ENCODE assay signal across 9 mouse cellular contexts in the genomic region with DNA sequence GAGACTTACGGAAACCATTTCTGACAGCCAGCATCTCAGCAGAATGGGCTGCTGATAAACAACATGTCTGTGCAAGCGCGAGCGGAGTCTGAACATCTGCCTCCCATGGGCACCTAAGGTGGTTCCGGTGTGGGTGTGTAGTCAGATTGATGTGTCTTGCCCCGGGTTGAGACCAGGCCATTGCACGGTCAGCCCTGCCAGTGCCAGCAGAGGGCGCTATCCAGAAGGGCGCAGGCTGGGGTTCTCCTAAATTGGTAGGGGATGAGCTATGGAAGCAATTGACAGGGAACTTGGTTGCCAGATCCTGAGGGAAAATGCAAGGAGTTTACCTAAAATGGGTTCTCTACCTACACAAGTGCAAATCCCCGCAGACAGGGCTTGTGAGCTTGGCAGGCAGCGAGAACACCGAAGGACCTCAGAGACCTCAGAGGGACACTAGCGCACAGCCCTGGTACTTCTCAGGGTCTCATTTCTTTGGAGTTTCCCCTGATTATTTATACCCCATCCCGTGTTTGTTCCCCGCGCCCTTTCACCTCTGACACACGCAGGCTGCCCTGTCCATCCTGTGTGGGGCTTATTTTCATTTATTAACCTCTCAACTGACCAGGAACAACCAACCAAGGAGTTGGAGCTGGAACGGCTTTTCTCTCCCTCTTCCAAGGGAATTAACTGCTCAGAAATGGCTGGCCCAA.
A peak's percentile ranks its signal among the peaks of the same experiment; 100 is the strongest.
DNase-seq lines count a peak whose midpoint lies in the region; ATAC-seq and TF ChIP-seq lines count a peak whose summit lies in the region.
"Had no signal": no experiment of that assay in that cellular context is flagged by ENCODE, and none has a peak within 500 bp of the region (broad histone marks: within the 10 kb centered on the region; RNA-seq: fewer than 3 reads in every experiment).

No protein-coding gene starts in this region.

- H3K4me2 ChIP-seq in liver, embryonic 11.5 days: no peak overlapping the region
- 0 out of 2 replicates have a peak overlapping the region, but pooled peaks have one; percentile 6 for H3K4me2 ChIP-seq in kidney, postnatal 0 days (ENCODE audit: low read length)
- H3K4me2 ChIP-seq: embryonic facial prominence, embryonic 12.5 days; neural tube, embryonic 13.5 days had no signal

- H3K9ac ChIP-seq in liver, adult 2 months (ENCODE audit: low read depth, low read length): no peak overlapping the region
- H3K9ac ChIP-seq in liver, embryonic 11.5 days (ENCODE audit: low read depth, low read length): no peak overlapping the region
- no peak overlapping the region for H3K9ac ChIP-seq in ES-E14 (ENCODE audit: insufficient read depth, low read depth, low read length, poor library complexity, severe bottlenecking)
- no peak overlapping the region for H3K9ac ChIP-seq in kidney, postnatal 0 days (ENCODE audit: low read depth, low read length)
- H3K9ac ChIP-seq: embryonic facial prominence, embryonic 12.5 days; neural tube, embryonic 13.5 days had no signal

- in situ Hi-C loops in ES-E14 (cut with MboI; ENCODE audit: low sequenced_read_pairs in 2 of 2, unreplicated experiment in 2 of 2): no loop called here

- peak; percentile 82 for TF ChIP-seq CTCF in liver, adult 2 months (IDR thresholded peaks at IDR 0.05; ENCODE audit: low read depth, low read length)
- TF ChIP-seq CTCF in bone marrow, adult 2 months (IDR thresholded peaks at IDR 0.05; ENCODE audit: control insufficient read depth, insufficient read depth, low read length): peak; percentile 59; the same call in 1 of the 2 replicates
- peak; percentile 81 for TF ChIP-seq CTCF in kidney, postnatal 0 days (IDR thresholded peaks at IDR 0.05; ENCODE audit: low read depth)

- no peak for ATAC-seq in liver, embryonic 11.5 days (replicated peaks; ENCODE audit: low FRiP score)
- ATAC-seq in kidney, postnatal 0 days (replicated peaks; ENCODE audit: low FRiP score, low read depth): no peak

- H3K4me1 ChIP-seq in liver, adult 2 months (ENCODE audit: control insufficient read depth, insufficient read depth, low read length): no peaks in the 10 kb centered on the region
- H3K4me1 ChIP-seq in liver, embryonic 11.5 days (replicated peaks; ENCODE audit: control insufficient read depth, insufficient read depth, low read length): no peaks in the 10 kb centered on the region
- no peaks in the 10 kb centered on the region for H3K4me1 ChIP-seq in ES-E14 (ENCODE audit: control insufficient read depth in 2 of 2, insufficient read depth in 2 of 2, low read length in 2 of 2, poor library complexity in 1 of 2)
- H3K4me1 ChIP-seq in bone marrow, adult 2 months (ENCODE audit: control insufficient read depth, insufficient read depth, low read length): no peaks in the 10 kb centered on the region
- H3K4me1 ChIP-seq in kidney, postnatal 0 days (replicated peaks; ENCODE audit: insufficient read depth, low read length): no peaks in the 10 kb centered on the region
- H3K4me1 ChIP-seq: neural tube, embryonic 13.5 days had no signal

- H3K79me2 ChIP-seq in liver, adult 2 months (ENCODE audit: control insufficient read depth, insufficient read depth, low read length): no peaks in the 10 kb centered on the region

- DNase-seq in liver, adult 2 months (ENCODE audit: extremely low read depth, low read depth, low spot score): peak; percentile 17
- no peak for DNase-seq in liver, embryonic 11.5 days (ENCODE audit: low spot score)
- DNase-seq in ES-E14 (ENCODE audit: low read depth, low spot score): peak; percentile 34
- peak; percentile 44 for DNase-seq in kidney, postnatal 0 days (ENCODE audit: low spot score)
- peak; percentile 69 for DNase-seq in testis, postnatal 14 days (ENCODE audit: low spot score)
- no peak for DNase-seq in left cerebral cortex, adult 11 months (ENCODE audit: low spot score)

- no peak for TF ChIP-seq POLR2A in liver, adult 2 months (IDR thresholded peaks at IDR 0.05; ENCODE audit: extremely low read depth, insufficient read depth, low read length)
- no peak for TF ChIP-seq POLR2A in bone marrow, adult 2 months (IDR thresholded peaks at IDR 0.05; ENCODE audit: borderline replicate concordance, control insufficient read depth, low read depth, low read length)

- no peaks in the 10 kb centered on the region for H3K36me3 ChIP-seq in liver, adult 2 months (ENCODE audit: control insufficient read depth, insufficient read depth, low read length)
- H3K36me3 ChIP-seq in liver, embryonic 11.5 days (ENCODE audit: control insufficient read depth, insufficient read depth, low read length): no peaks in the 10 kb centered on the region
- no peaks in the 10 kb centered on the region for H3K36me3 ChIP-seq in ES-E14 (ENCODE audit: control insufficient read depth, insufficient read depth, low read length, poor library complexity, severe bottlenecking)
- no peaks in the 10 kb centered on the region for H3K36me3 ChIP-seq in kidney, postnatal 0 days (ENCODE audit: insufficient read depth, low read length)
- H3K36me3 ChIP-seq: embryonic facial prominence, embryonic 12.5 days; neural tube, embryonic 13.5 days had no signal

- no peaks in the 10 kb centered on the region for H3K9me3 ChIP-seq in liver, embryonic 11.5 days (ENCODE audit: control insufficient read depth, low read length)
- H3K9me3 ChIP-seq in ES-E14 (ENCODE audit: control insufficient read depth, insufficient read depth, low read depth, low read length): no peaks in the 10 kb centered on the region
- H3K9me3 ChIP-seq in kidney, postnatal 0 days (replicated peaks; ENCODE audit: low read length): no peaks in the 10 kb centered on the region
- H3K9me3 ChIP-seq: embryonic facial prominence, embryonic 12.5 days; neural tube, embryonic 13.5 days had no signal

- no peaks in the 10 kb centered on the region for H3K27me3 ChIP-seq in liver, adult 2 months (ENCODE audit: control insufficient read depth, insufficient read depth, low read length)
- no peaks in the 10 kb centered on the region for H3K27me3 ChIP-seq in liver, embryonic 11.5 days (replicated peaks; ENCODE audit: control insufficient read depth, insufficient read depth, low read length)
- H3K27me3 ChIP-seq in kidney, postnatal 0 days (ENCODE audit: insufficient read depth, low read length): no peaks in the 10 kb centered on the region
- H3K27me3 ChIP-seq: neural tube, embryonic 13.5 days had no signal

- 87% methylated on average over 18 of the region's 18 CpGs for WGBS in liver, adult 2 months
- 74% methylated on average over 18 of the region's 18 CpGs for WGBS in liver, embryonic 11.5 days
- 77% methylated on average over 18 of the region's 18 CpGs for WGBS in bone marrow, adult 2 months
- 64% methylated on average over 18 of the region's 18 CpGs for WGBS in kidney, postnatal 0 days

- H3K4me3 ChIP-seq in liver, adult 2 months (ENCODE audit: insufficient read depth, low read depth, low read length): no peak overlapping the region
- H3K4me3 ChIP-seq in liver, embryonic 11.5 days (ENCODE audit: low read depth, low read length): no peak overlapping the region
- H3K4me3 ChIP-seq in ES-E14 (ENCODE audit: insufficient read depth in 1 of 2, low read depth in 1 of 2, low read length in 2 of 2, poor library complexity in 1 of 2, severe bottlenecking in 1 of 2): no peak overlapping the region
- no peak overlapping the region for H3K4me3 ChIP-seq in bone marrow, adult 2 months (replicated peaks; ENCODE audit: control insufficient read depth, low read depth, low read length)
- no peak overlapping the region for H3K4me3 ChIP-seq in kidney, postnatal 0 days (replicated peaks; ENCODE audit: low read depth, low read length)
- H3K4me3 ChIP-seq: embryonic facial prominence, embryonic 12.5 days; neural tube, embryonic 13.5 days had no signal

- H3K27ac ChIP-seq in liver, adult 2 months (replicated peaks; ENCODE audit: insufficient read depth, low read depth, low read length): no peak overlapping the region
- no peak overlapping the region for H3K27ac ChIP-seq in liver, embryonic 11.5 days (ENCODE audit: low read depth, low read length)
- H3K27ac ChIP-seq in ES-E14 (ENCODE audit: insufficient read depth, low read depth, low read length, poor library complexity, severe bottlenecking): no peak overlapping the region
- no peak overlapping the region for H3K27ac ChIP-seq in bone marrow, adult 2 months (ENCODE audit: control insufficient read depth, insufficient read depth, low read depth, low read length, poor library complexity)
- no peak overlapping the region for H3K27ac ChIP-seq in kidney, postnatal 0 days
- H3K27ac ChIP-seq: embryonic facial prominence, embryonic 12.5 days; neural tube, embryonic 13.5 days had no signal

TF ChIP-seq in ES-E14, 5 proteins besides CTCF, POLR2A, EP300 and RAD21:
- TF ChIP-seq HCFC1 (IDR thresholded peaks at IDR 0.05; ENCODE audit: borderline replicate concordance, insufficient read depth, low read length) (no peak), MAFK (IDR thresholded peaks at IDR 0.05; ENCODE audit: insufficient read depth, low read depth, low read length) (no peak), ZNF384 (IDR thresholded peaks at IDR 0.05; ENCODE audit: low read depth, low read length) (no peak), ZC3H11A (IDR thresholded peaks at IDR 0.05; ENCODE audit: borderline replicate concordance, low read depth, low read length) (peak; percentile 52; the same call in 1 of the 2 replicates)

Comparison
In these comparisons a context has a peak if more than half of its experiments do, and no peak if none do; other contexts are left out.
1. DNase-seq: peak in liver, adult 2 months (single experiment), ES-E14 (single experiment), kidney, postnatal 0 days (single experiment) and testis, postnatal 14 days (single experiment); none in liver, embryonic 11.5 days (single experiment) and left cerebral cortex, adult 11 months (single experiment).
2. Peak in every context shown above with its lines, with median percentiles within 50 percentile points of each other: CTCF ChIP-seq.